Mouse (Mus musculus) layer of hippocampus, postnatal 14 days (tissue): ENCODE measurements around the gene Hdac11. TPM values are rescaled to one million over a fixed set of nuclear protein-coding genes. Genes with fewer than 3 reads are reported as not detected.
A peak's percentile ranks its signal among the peaks of the same experiment; 100 is the strongest.

Experiments used
- DNase-seq, 2 experiments: peaks; one replicate each; pipeline ENCODE4 v3.0.0; 2021 to 2022; ENCODE audit warnings: low spot score in 2 of 2, mixed read lengths in 1 of 2
- total RNA-seq, 2 experiments: library from RNA; stranded (reverse); gene quantifications; 2 replicates each; pipeline ENCODE4 v1.2.3; 2021

Hdac11 gene
- total RNA-seq, 2 experiments from 2014 or later: 112 to 113 TPM

GRCm38 (mm10) chr6:91130856-91131255, 25.6 kb upstream of the Hdac11 start:
- no peak for DNase-seq

- DNase-seq: no peak
Measured at GRCm38 (mm10) chr6:91137343-91137956, 19.0 kb upstream of the Hdac11 start.

- peak; percentile 49 to 70 for DNase-seq
Measured at GRCm38 (mm10) chr6:91139846-91140245, 16.6 kb upstream of the Hdac11 start.

GRCm38 (mm10) chr6:91145056-91145455, 11.4 kb upstream of the Hdac11 start:
- no peak for DNase-seq

DNA sequence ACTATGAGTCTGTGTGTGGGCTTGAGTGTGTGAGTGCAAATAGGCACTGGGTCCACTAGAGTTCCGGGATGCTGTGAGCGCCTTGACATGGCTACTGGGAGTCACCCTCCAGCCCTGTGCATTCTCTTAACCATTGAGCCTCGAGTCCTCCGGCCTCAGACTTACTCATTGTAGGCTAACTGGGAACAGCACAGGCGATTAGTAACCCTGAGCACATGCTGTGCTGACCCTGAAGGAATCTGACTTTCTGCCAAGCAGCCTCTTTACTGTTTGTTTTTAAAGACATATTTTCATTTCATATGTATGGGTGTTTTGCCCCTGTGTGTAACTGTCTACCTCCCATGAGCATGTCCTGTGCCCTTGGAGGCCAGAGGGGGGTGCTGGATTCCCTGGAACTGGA, 10.9 kb upstream of the Hdac11 start:
- DNase-seq: no peak

DNA sequence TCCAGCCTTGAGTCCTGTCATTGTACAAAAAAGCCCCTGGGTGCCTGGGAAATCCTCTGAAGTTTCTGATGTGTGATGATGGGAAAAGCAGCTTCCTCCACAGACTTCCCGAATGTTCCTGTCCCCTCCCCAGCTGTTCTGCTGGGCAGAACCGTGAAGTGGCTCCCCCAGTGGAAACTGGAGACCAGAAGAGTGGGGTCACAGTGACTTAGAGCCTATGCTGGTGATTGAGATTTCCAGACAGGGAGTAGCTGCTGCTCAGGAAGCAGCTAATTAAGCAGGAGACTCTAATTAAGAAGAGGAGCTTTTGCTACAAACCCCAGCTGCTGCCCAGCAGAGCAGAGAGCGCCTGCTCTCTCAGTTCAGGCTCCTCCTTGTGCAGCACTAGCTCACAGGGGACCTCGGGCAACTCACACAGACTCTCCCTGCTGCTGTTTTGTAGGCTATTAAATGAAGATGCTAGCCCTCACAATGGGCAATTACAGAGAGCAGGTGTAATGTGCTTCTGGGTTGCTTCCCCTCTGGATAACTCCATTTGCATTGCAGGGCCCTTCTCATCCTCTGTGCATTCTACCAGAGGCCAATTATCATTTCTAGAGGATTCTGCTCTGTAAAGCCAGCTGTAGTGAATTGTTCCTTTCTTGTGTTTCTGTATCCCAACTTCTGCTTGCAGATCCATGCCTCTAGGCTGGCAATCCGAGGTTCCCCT, 9.9 kb upstream of the Hdac11 start:
- no peak for DNase-seq

DNA sequence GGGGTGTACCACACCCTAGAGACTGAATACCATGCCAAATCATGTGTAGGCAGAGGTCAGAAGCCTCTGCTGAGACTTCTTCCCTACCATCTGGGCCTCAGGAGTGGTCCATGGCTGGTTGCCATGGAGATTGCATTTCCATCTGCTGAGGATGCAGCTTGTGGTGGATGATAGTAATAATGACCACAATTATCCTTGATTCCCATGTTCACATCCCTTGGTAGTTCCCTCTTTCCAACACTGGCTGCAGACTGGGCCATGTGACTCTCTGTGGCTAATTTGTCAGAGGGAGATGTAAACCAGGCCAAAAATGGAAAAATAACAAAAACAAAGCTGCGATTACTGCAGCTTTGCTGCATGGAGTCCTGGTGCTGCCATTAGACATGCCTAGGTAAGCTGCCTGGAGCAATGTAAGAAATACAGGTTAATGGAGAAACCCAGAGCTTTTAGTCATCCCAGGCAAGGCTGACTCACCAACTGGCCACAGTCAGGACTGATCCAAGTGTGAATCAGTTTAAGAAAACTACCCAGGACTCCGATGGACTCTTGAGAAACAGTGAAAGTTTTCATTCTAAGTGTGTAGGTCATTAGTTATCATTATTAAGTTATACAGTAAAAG, 9.2 kb upstream of the Hdac11 start:
- DNase-seq: no peak

GRCm38 (mm10) chr6:91152892-91153548, 3.4 kb upstream of the Hdac11 start:
- DNase-seq: no peak

GRCm38 (mm10) chr6:91153549-91154064, 2.9 kb upstream of the Hdac11 start:
- DNase-seq: peak; percentile 60 to 66

- no peak for DNase-seq
Measured at GRCm38 (mm10) chr6:91154685-91155084, 1.8 kb upstream of the Hdac11 start.

GRCm38 (mm10) chr6:91155286-91155685, 1.2 kb upstream of the Hdac11 start:
- DNase-seq: no peak

GRCm38 (mm10) chr6:91156062-91156461, 403 bp upstream of the Hdac11 start:
- DNase-seq: no peak

GRCm38 (mm10) chr6:91157237-91157570, 739 bp downstream of the Hdac11 start:
- DNase-seq: no peak

DNA sequence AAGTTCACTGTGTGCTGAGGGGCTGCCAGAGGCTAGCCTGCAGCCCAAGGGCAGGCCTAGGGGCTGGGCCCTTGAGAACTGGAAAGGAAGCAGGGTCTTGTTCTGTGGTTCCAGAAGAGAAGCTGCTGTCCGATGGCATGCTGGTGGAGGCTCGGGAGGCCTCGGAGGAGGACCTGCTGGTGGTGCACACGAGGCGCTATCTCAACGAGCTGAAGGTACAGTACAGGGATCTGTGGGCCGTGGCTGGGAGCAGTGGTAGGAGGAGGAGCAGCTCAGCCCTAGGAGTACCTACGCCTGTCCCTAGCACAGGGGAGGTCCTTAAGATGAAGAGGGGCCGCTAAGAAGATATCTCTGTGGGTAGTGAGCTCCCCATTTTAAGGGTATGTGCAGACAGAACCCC, 2.6 kb downstream of the Hdac11 start:
- no peak for DNase-seq

DNA sequence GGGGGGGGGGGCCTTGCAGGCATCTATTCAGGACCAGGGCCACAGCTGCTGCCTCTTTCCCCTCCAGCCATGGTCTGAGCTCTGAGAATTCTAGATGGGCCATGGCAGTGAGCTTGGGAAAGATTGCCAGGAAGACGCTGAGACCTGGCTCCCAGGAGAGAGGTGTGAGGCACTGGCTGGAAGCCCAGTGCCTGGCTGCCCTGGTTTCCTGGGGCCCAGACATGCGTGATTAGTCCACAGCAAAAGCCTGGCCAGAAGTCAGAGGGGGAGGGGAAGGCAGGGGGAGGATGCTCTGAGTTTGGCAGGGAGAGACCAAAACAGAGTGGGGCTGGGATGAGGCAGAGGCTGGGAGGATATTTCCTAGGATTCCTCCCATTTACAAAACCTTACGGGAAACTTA, 3.9 kb downstream of the Hdac11 start:
- peak in 1 of 2 experiments; percentile 45 for DNase-seq

GRCm38 (mm10) chr6:91160976-91161375, 4.5 kb downstream of the Hdac11 start:
- no peak for DNase-seq

DNA sequence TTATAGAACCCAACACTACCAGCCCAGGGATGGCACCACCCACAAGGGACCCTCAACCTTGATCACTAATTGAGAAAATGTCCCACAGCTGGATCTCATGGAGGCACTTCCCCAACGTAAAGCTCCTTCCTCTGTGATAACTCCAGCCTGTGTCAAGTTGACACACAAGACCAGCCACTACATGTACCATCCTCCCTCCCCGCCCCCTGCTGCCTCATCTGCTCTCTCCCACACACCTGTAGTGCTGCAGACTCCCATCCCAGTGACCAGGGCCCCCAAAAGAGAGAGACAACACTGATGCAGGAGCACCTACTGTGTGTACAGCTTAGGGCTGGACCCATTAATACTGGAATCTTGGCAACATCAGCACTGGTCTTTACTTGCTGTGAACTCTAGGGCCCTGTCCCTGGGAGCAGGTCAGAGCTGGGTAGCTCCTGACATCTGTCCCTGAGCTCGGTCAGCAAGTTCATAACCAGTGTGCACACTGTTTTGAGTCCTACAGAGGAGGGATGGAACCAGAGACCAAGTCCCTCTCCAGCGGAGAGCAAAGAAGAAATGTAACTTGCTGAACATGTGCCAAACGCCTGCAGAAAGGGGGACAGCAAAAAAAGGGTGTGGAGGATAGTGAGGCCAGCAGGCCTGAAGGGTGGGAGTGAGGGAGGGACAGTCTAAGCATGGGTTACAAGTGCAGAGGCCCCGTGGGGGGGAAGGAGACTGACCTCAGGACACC, 5.2 kb downstream of the Hdac11 start:
- DNase-seq: no peak

DNA sequence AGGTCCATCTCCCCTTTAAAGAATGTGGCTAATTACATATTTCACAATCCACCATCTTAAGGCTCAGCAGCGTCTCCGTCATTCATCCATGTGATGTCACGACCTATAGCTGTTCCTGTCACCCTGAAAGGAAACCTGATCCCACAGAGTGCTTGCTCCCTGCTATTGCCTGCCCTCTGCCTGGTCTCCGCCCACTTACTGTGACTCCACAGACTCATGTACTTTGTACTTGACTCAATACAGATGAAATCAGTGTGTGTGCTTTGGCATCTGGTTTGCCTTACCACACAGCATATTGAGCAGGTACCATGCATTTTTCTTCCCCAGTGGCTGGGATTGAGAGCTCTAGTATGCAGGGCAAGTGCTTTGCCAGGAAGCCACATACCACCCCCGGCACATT, 5.8 kb downstream of the Hdac11 start:
- no peak for DNase-seq

DNA sequence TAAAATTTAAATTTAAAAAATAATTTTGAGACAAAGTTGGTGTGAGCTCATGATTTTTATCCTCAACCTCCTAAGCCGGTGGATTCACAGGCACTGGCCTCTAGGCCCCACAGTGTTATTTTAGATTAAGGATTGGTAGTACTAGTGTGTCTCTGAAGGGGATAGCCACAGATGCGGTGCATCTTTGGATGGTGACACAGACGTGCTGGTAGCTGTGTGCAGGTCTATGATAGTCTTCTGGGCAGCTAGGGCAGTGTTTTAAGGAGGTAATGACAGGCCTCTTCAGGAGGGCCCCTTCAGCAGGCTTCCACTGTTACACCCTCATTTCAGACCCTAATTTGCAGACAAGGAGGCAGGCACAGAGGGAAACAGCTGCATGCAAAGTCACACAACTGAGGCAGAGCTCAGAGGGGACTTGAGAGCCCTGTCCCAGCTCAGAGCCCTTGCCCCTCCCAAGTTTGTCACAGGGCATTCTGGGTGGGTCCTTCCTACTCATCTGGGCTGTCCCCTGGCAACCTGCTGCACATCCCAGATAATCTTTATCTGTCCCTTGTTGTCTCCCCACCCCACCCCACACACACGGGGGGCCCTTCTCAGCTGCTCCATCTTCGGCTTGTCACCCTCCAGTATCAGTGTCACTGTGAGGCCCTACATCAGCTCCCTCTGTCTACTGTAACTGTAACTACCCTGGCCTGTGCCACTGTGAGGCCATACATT, 6.9 kb downstream of the Hdac11 start:
- DNase-seq: no peak

DNA sequence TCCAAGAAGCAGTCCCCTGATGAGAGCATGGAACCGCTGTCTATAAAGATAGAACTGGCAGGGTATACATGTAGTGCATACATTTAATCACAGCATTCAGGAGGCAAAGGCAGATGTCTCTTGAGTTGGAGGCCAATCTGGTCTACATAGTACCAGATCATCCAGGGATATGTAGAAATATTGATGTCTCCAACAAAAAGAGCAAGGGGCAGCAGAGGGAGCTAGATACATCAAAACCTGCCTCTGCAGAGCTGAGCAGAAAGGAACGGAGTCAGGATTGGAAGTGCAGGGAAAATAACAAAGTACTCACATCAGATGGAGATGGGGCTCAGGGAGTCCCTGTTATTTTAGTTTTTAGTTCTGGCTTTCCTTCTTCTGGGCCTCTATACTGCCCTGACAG, 8.1 kb downstream of the Hdac11 start:
- DNase-seq: no peak

DNA sequence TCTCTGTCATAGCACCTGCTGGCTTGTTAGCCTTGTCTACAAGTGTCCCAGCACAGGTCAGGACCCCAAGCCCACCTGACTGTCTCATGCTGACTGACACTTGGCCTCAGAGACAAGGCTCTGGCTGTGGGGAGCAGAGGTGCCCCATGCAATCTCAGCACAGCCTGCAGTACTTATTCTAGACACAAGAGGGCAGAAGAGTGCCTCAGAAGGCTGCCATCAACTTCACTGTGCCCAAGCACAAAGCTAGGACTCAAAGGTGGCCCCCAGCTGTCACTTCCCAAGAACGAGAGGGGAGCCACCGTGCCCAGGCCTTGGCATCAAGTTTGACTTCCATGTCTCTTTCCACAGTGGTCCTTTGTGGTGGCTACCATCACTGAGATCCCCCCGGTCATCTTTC, 8.7 kb downstream of the Hdac11 start:
- peak; percentile 79 to 81 for DNase-seq
